ENCODE assay signal across 18 mouse cellular contexts in the genomic region with DNA sequence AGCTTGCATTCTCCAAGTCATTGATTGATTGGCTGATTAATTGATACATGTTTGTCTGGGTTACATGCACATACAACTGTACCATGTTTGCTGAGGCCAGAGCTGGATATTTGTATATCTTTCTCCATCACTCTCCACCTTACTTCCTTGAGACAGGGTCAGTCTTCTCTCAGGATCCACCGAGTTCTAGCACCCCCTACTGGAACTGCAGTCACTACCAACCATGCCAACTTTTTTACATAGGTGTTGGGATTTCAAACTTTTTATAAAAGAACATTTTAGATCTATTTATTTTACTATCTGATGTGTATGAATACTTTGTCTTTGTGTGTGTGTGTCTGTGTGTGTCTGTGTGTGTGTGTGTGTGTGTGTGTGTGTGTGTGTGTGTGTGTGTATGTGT.
DNase-seq lines count a peak whose midpoint lies in the region; ATAC-seq and TF ChIP-seq lines count a peak whose summit lies in the region.
"Had no signal": no experiment of that assay in that cellular context is flagged by ENCODE, and none has a peak within 500 bp of the region (broad histone marks: within the 10 kb centered on the region; RNA-seq: fewer than 3 reads in every experiment).

No protein-coding gene starts in this region.

- H3K36me3 ChIP-seq in heart, adult 2 months (ENCODE audit: control insufficient read depth, insufficient read depth, low read length): no peaks in the 10 kb centered on the region
- H3K36me3 ChIP-seq in lung, embryonic 14.5 days (ENCODE audit: insufficient read depth): 0 out of 2 replicates have a peak, but pooled peaks cover 3% of the 10 kb centered on the region
- H3K36me3 ChIP-seq: limb, embryonic 15.5 days had no signal

- no peaks in the 10 kb centered on the region for H3K27me3 ChIP-seq in heart, adult 2 months (ENCODE audit: control insufficient read depth, insufficient read depth, low read length)
- no peaks in the 10 kb centered on the region for H3K27me3 ChIP-seq in lung, embryonic 14.5 days (ENCODE audit: insufficient read depth, low read length)
- H3K27me3 ChIP-seq: forebrain, embryonic 13.5 days; limb, embryonic 15.5 days; Patski had no signal

- no peaks in the 10 kb centered on the region for H3K9me3 ChIP-seq in lung, embryonic 14.5 days (ENCODE audit: low read depth, low read length)
- H3K9me3 ChIP-seq: forebrain, embryonic 13.5 days; heart, embryonic 10.5 days; limb, embryonic 15.5 days had no signal

- H3K9ac ChIP-seq in heart, adult 2 months (ENCODE audit: low read depth, low read length): no peak overlapping the region
- no peak overlapping the region for H3K9ac ChIP-seq in lung, embryonic 14.5 days
- H3K9ac ChIP-seq: forebrain, embryonic 13.5 days; limb, embryonic 15.5 days had no signal

- intact Hi-C loops in heart, adult 2 months (cut with DNase I): no loop called here
- intact Hi-C loops in heart, postnatal 10 days (cut with DNase I): no loop called here

- no peaks in the 10 kb centered on the region for H3K79me2 ChIP-seq in heart, adult 2 months (replicated peaks; ENCODE audit: control insufficient read depth, insufficient read depth, low read length)

- peak; percentile 47 for TF ChIP-seq CTCF in heart, adult 2 months (IDR thresholded peaks at IDR 0.05)
- peak; percentile 47 for TF ChIP-seq CTCF in lung, embryonic 14.5 days (IDR thresholded peaks at IDR 0.05; ENCODE audit: low read depth)
- no peak for TF ChIP-seq CTCF in lung, adult 2 months (IDR thresholded peaks at IDR 0.05; ENCODE audit: insufficient read depth, low read length)
- TF ChIP-seq CTCF in brain, embryonic 14.5 days (IDR thresholded peaks at IDR 0.05; ENCODE audit: borderline replicate concordance, extremely low read depth, insufficient read depth, insufficient read length): peak; percentile 34; the same call in 1 of the 2 replicates

- ATAC-seq in lung, embryonic 14.5 days (ENCODE audit: insufficient read depth): no peak
- ATAC-seq: forebrain, embryonic 13.5 days; inflammation-experienced regulatory T-cells, adult 6 months; Patski had no signal

- H3K4me2 ChIP-seq in lung, embryonic 14.5 days: no peak overlapping the region
- H3K4me2 ChIP-seq: forebrain, embryonic 13.5 days; limb, embryonic 15.5 days had no signal

- TF ChIP-seq EP300 in heart, adult 2 months (IDR thresholded peaks at IDR 0.05; ENCODE audit: insufficient read depth, low read depth, low read length): no peak

- no peak overlapping the region for H3K4me3 ChIP-seq in heart, adult 2 months
- H3K4me3 ChIP-seq in lung, embryonic 14.5 days (ENCODE audit: low read depth, low read length): no peak overlapping the region
- H3K4me3 ChIP-seq in lung, adult 2 months (replicated peaks; ENCODE audit: extremely low read depth, low read depth, low read length): no peak overlapping the region
- H3K4me3 ChIP-seq: forebrain, embryonic 13.5 days; heart, embryonic 10.5 days; limb, embryonic 15.5 days; midbrain, embryonic 10.5 days had no signal

- no peak for TF ChIP-seq POLR2A in heart, adult 2 months (IDR thresholded peaks at IDR 0.05; ENCODE audit: insufficient read depth, low read depth, low read length)
- no peak for TF ChIP-seq POLR2A in lung, adult 2 months (IDR thresholded peaks at IDR 0.05; ENCODE audit: borderline replicate concordance, extremely low read depth, low read depth, low read length)
- no peak for TF ChIP-seq POLR2A in brain, embryonic 14.5 days (IDR thresholded peaks at IDR 0.05; ENCODE audit: borderline replicate concordance, extremely low read depth, insufficient read depth, insufficient read length, poor library complexity, severe bottlenecking)

- DNase-seq in adrenal gland, postnatal 14 days: peak; percentile 16
- no peak for DNase-seq in adrenal gland, adult 8-10 months
- no peak for DNase-seq in heart, adult 2 months
- DNase-seq in heart, postnatal 10 days: no peak
- DNase-seq in lung, embryonic 14.5 days: no peak
- no peak for DNase-seq in lung, adult 2 months
- DNase-seq in brain, embryonic 14.5 days (ENCODE audit: low read depth): no peak
- no peak for DNase-seq in adrenal gland, adult 2 months
- DNase-seq: cerebellum, postnatal 36 days; layer of hippocampus, postnatal 36 days; right cerebral cortex, adult 18-20 months had no signal

- 9% methylated on average over 1 of the region's 1 CpGs for WGBS in heart, adult 2 months
- WGBS in lung, embryonic 14.5 days: 14% methylated on average over 1 of the region's 1 CpGs
- 16% methylated on average over 1 of the region's 1 CpGs for WGBS in lung, adult 2 months

- H3K4me1 ChIP-seq in heart, adult 2 months (ENCODE audit: control insufficient read depth, insufficient read depth, low read length): no peaks in the 10 kb centered on the region
- peaks cover 15% of the 10 kb centered on the region for H3K4me1 ChIP-seq in lung, embryonic 14.5 days (ENCODE audit: insufficient read depth)
- H3K4me1 ChIP-seq in lung, adult 2 months (ENCODE audit: control insufficient read depth, insufficient read depth, low read length): no peaks in the 10 kb centered on the region
- H3K4me1 ChIP-seq: heart, embryonic 10.5 days had no signal

- no peak overlapping the region for H3K27ac ChIP-seq in heart, adult 2 months
- H3K27ac ChIP-seq in lung, embryonic 14.5 days (ENCODE audit: low read depth): no peak overlapping the region
- H3K27ac ChIP-seq: forebrain, embryonic 13.5 days; heart, embryonic 10.5 days; limb, embryonic 15.5 days; macrophage; midbrain, embryonic 10.5 days had no signal
